Mouse (Mus musculus) forebrain, embryonic 14.5 days (tissue): ENCODE data around the gene Srgap1. TPM values are rescaled to one million over a fixed set of nuclear protein-coding genes. Genes with fewer than 3 reads are reported as not detected.

ENCODE experiments used
- ATAC-seq: fragments of 200-750 bp; cut with Nextera tagmentation; 2 replicates; pipeline ENCODE4 v1.8.0; 2017; ENCODE audit warnings: mild to moderate bottlenecking, moderate library complexity
- DNase-seq: peaks from one replicate; pipeline ENCODE4 v3.0.0-alpha.2; 2015; ENCODE audit warnings: low spot score
- H3K27ac ChIP-seq: fragments of 300-500 bp; sonication (generic); 2 replicates; pipeline ENCODE4 v1.5.1; 2014; ENCODE audit warnings: low read depth, mild to moderate bottlenecking, control low read depth, low read length, moderate library complexity
- H3K27me3 ChIP-seq: fragments of 300-500 bp; sonication (generic); replicated peaks from 2 replicates; pipeline ENCODE4 v1.6.1; 2014; ENCODE audit warnings: low read length, control low read depth, mixed read lengths; ENCODE audit not compliant: control insufficient read depth, insufficient read depth
- H3K36me3 ChIP-seq: fragments of 300-500 bp; sonication (generic); 2 replicates; pipeline ENCODE4 v1.6.1; 2014; ENCODE audit warnings: low read length, control low read depth; ENCODE audit not compliant: control insufficient read depth, insufficient read depth
- H3K4me1 ChIP-seq: fragments of 300-500 bp; sonication (generic); 2 replicates; pipeline ENCODE4 v1.6.1; 2014; ENCODE audit warnings: antibody characterized with exemption, low read length, control low read depth; ENCODE audit not compliant: control insufficient read depth, insufficient read depth
- H3K4me2 ChIP-seq: fragments of 300-500 bp; sonication (generic); 2 replicates; pipeline ENCODE4 v1.6.1; 2014; ENCODE audit warnings: mild to moderate bottlenecking, control low read depth, low read length
- H3K4me3 ChIP-seq: fragments of 300-500 bp; sonication (generic); 2 replicates; pipeline ENCODE4 v1.5.1; 2014; ENCODE audit warnings: low read depth, low read length, control low read depth
- H3K9ac ChIP-seq: fragments of 300-500 bp; sonication (generic); 2 replicates; pipeline ENCODE4 v1.6.1; 2014; ENCODE audit warnings: mild to moderate bottlenecking, low read length, control low read depth, moderate library complexity
- H3K9me3 ChIP-seq: fragments of 300-500 bp; sonication (generic); replicated peaks from 2 replicates; pipeline ENCODE4 v1.6.1; 2016; ENCODE audit warnings: low read length, control low read depth, mixed read lengths; ENCODE audit not compliant: control insufficient read depth
- WGBS: fragments of 180-500 bp; shearing (Covaris S2); extraction: QIAGEN DNeasy Blood & Tissue Kit; methylation state at CpG from one replicate; pipeline ENCODE4 v1.1.7; 2014; 5-methylcytosine and 5-hydroxymethylcytosine counted together
- polyA plus RNA-seq: library from polyadenylated mRNA; unstranded; fragments of >200 nt; fragmentation: Nextera tagmentation; extraction: Ambion mirVana; gene quantifications from 2 replicates; pipeline ENCODE4 v1.2.1, GENCODE M21; 2014

Srgap1 gene
- polyA plus RNA-seq, 1 experiment from 2014 or later = 15.3 TPM

- Histone ChIP-seq H3K36me3 (no peaks in the 10 kb centered on the region), H3K27me3 (no peaks in the 10 kb centered on the region), H3K4me2 (no peak overlapping the region), H3K9me3 (no peaks in the 10 kb centered on the region), H3K9ac (no peak overlapping the region), H3K4me3 (no peak overlapping the region), H3K4me1 (peaks cover 5% of the 10 kb centered on the region; the same call in 1 of the 2 replicates), H3K27ac (no peak overlapping the region; the same call in 1 of the 2 replicates)
- no peak for ATAC-seq
- DNase-seq = no peak
- 76% methylated on average over 12 of the region's 12 CpGs for WGBS
Observed at GRCm38 (mm10) chr10:122008731-122009391, 38.3 kb downstream of the Srgap1 start.

GRCm38 (mm10) chr10:122008370-122008730 is 38.8 kb downstream of the Srgap1 start:
- Histone ChIP-seq H3K27ac (no peak overlapping the region), H3K36me3 (no peaks in the 10 kb centered on the region), H3K4me3 (no peak overlapping the region), H3K9me3 (no peaks in the 10 kb centered on the region), H3K9ac (no peak overlapping the region), H3K27me3 (no peaks in the 10 kb centered on the region), H3K4me2 (no peak overlapping the region), H3K4me1 (peaks cover 5% of the 10 kb centered on the region; the same call in 1 of the 2 replicates)
- no peak for ATAC-seq
- WGBS = 64% methylated on average over 2 of the region's 2 CpGs
- no peak for DNase-seq

GRCm38 (mm10) chr10:122006606-122007005 is 40.5 kb downstream of the Srgap1 start:
- no peaks in the 10 kb centered on the region for H3K36me3 ChIP-seq
- no peak overlapping the region for H3K9ac ChIP-seq
- no peak overlapping the region for H3K27ac ChIP-seq
- no peak overlapping the region for H3K4me2 ChIP-seq
- WGBS = 47% methylated on average over 5 of the region's 5 CpGs
- DNase-seq = no peak
- H3K9me3 ChIP-seq = no peaks in the 10 kb centered on the region
- H3K4me3 ChIP-seq = no peak overlapping the region
- peaks cover 5% of the 10 kb centered on the region; the same call in 1 of the 2 replicates for H3K4me1 ChIP-seq
- no peaks in the 10 kb centered on the region for H3K27me3 ChIP-seq
- no peak for ATAC-seq

GRCm38 (mm10) chr10:122006151-122006550 is 41.0 kb downstream of the Srgap1 start:
- no peaks in the 10 kb centered on the region for H3K27me3 ChIP-seq
- no peaks in the 10 kb centered on the region for H3K36me3 ChIP-seq
- DNase-seq (no peak), ATAC-seq (no peak)
- no peak overlapping the region for H3K4me2 ChIP-seq
- no peak overlapping the region for H3K9ac ChIP-seq
- H3K9me3 ChIP-seq = no peaks in the 10 kb centered on the region
- no peak overlapping the region for H3K4me3 ChIP-seq
- H3K4me1 ChIP-seq = peaks cover 5% of the 10 kb centered on the region; the same call in 1 of the 2 replicates
- WGBS = 79% methylated on average over 6 of the region's 6 CpGs
- H3K27ac ChIP-seq = no peak overlapping the region

GRCm38 (mm10) chr10:122005560-122005959 is 41.6 kb downstream of the Srgap1 start:
- 58% methylated on average over 6 of the region's 6 CpGs for WGBS
- ATAC-seq = 0 out of 2 replicates have a peak, but pooled peaks have one; percentile 14

GRCm38 (mm10) chr10:122002930-122003329 is 44.2 kb downstream of the Srgap1 start:
- H3K4me2 ChIP-seq = no peak overlapping the region
- no peaks in the 10 kb centered on the region for H3K36me3 ChIP-seq
- H3K27ac ChIP-seq = no peak overlapping the region
- WGBS = 85% methylated on average over 6 of the region's 6 CpGs
- H3K9me3 ChIP-seq = no peaks in the 10 kb centered on the region
- DNase-seq = no peak
- H3K9ac ChIP-seq = no peak overlapping the region
- H3K4me1 ChIP-seq = no peaks in the 10 kb centered on the region
- ATAC-seq = no peak
- H3K4me3 ChIP-seq = no peak overlapping the region
- no peaks in the 10 kb centered on the region for H3K27me3 ChIP-seq

More at GRCm38 (mm10) chr10:122005560-122005959, 41.6 kb downstream of the Srgap1 start:
- H3K36me3 ChIP-seq = no peaks in the 10 kb centered on the region
- H3K4me3 ChIP-seq = no peak overlapping the region
- no peak overlapping the region for H3K4me2 ChIP-seq
- H3K4me1 ChIP-seq = peaks cover 5% of the 10 kb centered on the region; the same call in 1 of the 2 replicates
- no peak overlapping the region for H3K27ac ChIP-seq
- H3K9me3 ChIP-seq = no peaks in the 10 kb centered on the region
- no peaks in the 10 kb centered on the region for H3K27me3 ChIP-seq
- no peak overlapping the region for H3K9ac ChIP-seq
- peak; percentile 66 for DNase-seq

GRCm38 (mm10) chr10:121998806-121999205 is 48.3 kb downstream of the Srgap1 start:
- H3K27ac ChIP-seq = no peak overlapping the region
- H3K4me3 ChIP-seq = no peak overlapping the region
- no peak for DNase-seq
- H3K36me3 ChIP-seq = no peaks in the 10 kb centered on the region
- WGBS = 56% methylated on average over 7 of the region's 7 CpGs
- ATAC-seq = no peak
- H3K27me3 ChIP-seq = no peaks in the 10 kb centered on the region
- H3K4me1 ChIP-seq = peaks cover 3% of the 10 kb centered on the region; the same call in 1 of the 2 replicates
- H3K9ac ChIP-seq = no peak overlapping the region
- H3K9me3 ChIP-seq = no peaks in the 10 kb centered on the region
- no peak overlapping the region for H3K4me2 ChIP-seq

GRCm38 (mm10) chr10:121996500-121996899 is 50.6 kb downstream of the Srgap1 start:
- no peak overlapping the region for H3K4me2 ChIP-seq

GRCm38 (mm10) chr10:121995448-121995847 is 51.7 kb downstream of the Srgap1 start:
- no peak overlapping the region for H3K27ac ChIP-seq
- 61% methylated on average over 4 of the region's 4 CpGs for WGBS
- no peak for ATAC-seq

More at GRCm38 (mm10) chr10:121996500-121996899, 50.6 kb downstream of the Srgap1 start:
- no peak overlapping the region for H3K9ac ChIP-seq
- H3K36me3 ChIP-seq = no peaks in the 10 kb centered on the region
- no peak for ATAC-seq
- no peak overlapping the region for H3K27ac ChIP-seq
- H3K27me3 ChIP-seq = no peaks in the 10 kb centered on the region
- WGBS = 34% methylated on average over 4 of the region's 4 CpGs
- no peaks in the 10 kb centered on the region for H3K9me3 ChIP-seq
- H3K4me3 ChIP-seq = no peak overlapping the region
- peaks cover 3% of the 10 kb centered on the region; the same call in 1 of the 2 replicates for H3K4me1 ChIP-seq
- no peak for DNase-seq

More at GRCm38 (mm10) chr10:121995448-121995847, 51.7 kb downstream of the Srgap1 start:
- DNase-seq = no peak
- no peak overlapping the region for H3K4me3 ChIP-seq
- H3K4me1 ChIP-seq = peaks cover 3% of the 10 kb centered on the region; the same call in 1 of the 2 replicates
- no peaks in the 10 kb centered on the region for H3K27me3 ChIP-seq
- no peak overlapping the region for H3K9ac ChIP-seq
- H3K4me2 ChIP-seq = no peak overlapping the region
- no peaks in the 10 kb centered on the region for H3K36me3 ChIP-seq
- no peaks in the 10 kb centered on the region for H3K9me3 ChIP-seq
